Mouse (Mus musculus) CH12.LX (cell line): Measurements from ENCODE around the gene Ctnna2. TPM values are rescaled to one million over a fixed set of nuclear protein-coding genes. Genes with fewer than 3 reads are reported as not detected.

ENCODE experiments used
- DNase-seq: peaks from one replicate; pipeline ENCODE4 v3.0.0-alpha.2; 2013; ENCODE audit errors: extremely low read depth
- H3K27ac ChIP-seq: 2 replicates; pipeline ENCODE4 v1.5.1; 2012; ENCODE audit warnings: low read depth, mild to moderate bottlenecking, control low read depth, moderate library complexity; ENCODE audit not compliant: insufficient read depth
- H3K27me3 ChIP-seq: replicated peaks from 2 replicates; pipeline ENCODE3; 2012; ENCODE audit warnings: inconsistent platforms
- H3K36me3 ChIP-seq, 2 experiments: replicated peaks in 1 of 2; 2 replicates each; pipeline versions ENCODE3 to v1.6.1; 2012; ENCODE audit warnings: inconsistent platforms in 1 of 2, low read length in 1 of 2, mild to moderate bottlenecking in 1 of 2, mixed read lengths in 1 of 2, moderate library complexity in 1 of 2; ENCODE audit not compliant: control insufficient read depth in 1 of 2, insufficient read depth in 1 of 2
- H3K4me1 ChIP-seq, 2 experiments: 2 replicates each; pipeline ENCODE4 v1.6.1; 2012; ENCODE audit warnings: inconsistent platforms in 1 of 2, moderate library complexity in 1 of 2; ENCODE audit not compliant: insufficient read depth in 2 of 2, control insufficient read depth in 1 of 2
- H3K4me2 ChIP-seq: 2 replicates; pipeline ENCODE4 v1.6.1; 2012; ENCODE audit warnings: low read depth, mild to moderate bottlenecking, control low read depth; ENCODE audit not compliant: poor library complexity, insufficient read depth, severe bottlenecking
- H3K4me3 ChIP-seq, 3 experiments: fragments of 150-350 bp in 1 of 3; sonication (generic) in 1 of 3; replicated peaks in 1 of 3; 2 replicates each; pipeline versions ENCODE3 to v1.5.1; 2011 to 2012; ENCODE audit warnings: low read depth in 2 of 3, low read length in 2 of 3, mild to moderate bottlenecking in 2 of 3, moderate library complexity in 2 of 3, control low read depth in 1 of 3, improper control_type of control experiment in 1 of 3, inconsistent platforms in 1 of 3, mixed read lengths in 1 of 3; ENCODE audit not compliant: poor library complexity in 1 of 3
- H3K79me2 ChIP-seq: replicated peaks from 2 replicates; pipeline ENCODE4 v1.6.1; 2012; ENCODE audit warnings: mild to moderate bottlenecking, moderate library complexity; ENCODE audit not compliant: control insufficient read depth, poor library complexity, insufficient read depth, severe bottlenecking; ENCODE audit errors: extremely low read depth
- H3K9ac ChIP-seq: 2 replicates; pipeline ENCODE4 v1.6.1; 2012; ENCODE audit warnings: low read depth, mild to moderate bottlenecking, control low read depth, moderate library complexity; ENCODE audit not compliant: insufficient read depth
- H3K9me3 ChIP-seq: replicated peaks from 2 replicates; pipeline ENCODE3; 2012; ENCODE audit warnings: low read length, inconsistent platforms, mixed read lengths
- BHLHE40 ChIP-seq: IDR thresholded peaks from 2 replicates; pipeline ENCODE4 v1.6.1; 2011; ENCODE audit warnings: mild to moderate bottlenecking, low read depth, low read length, improper control_type of control experiment
- CHD2 ChIP-seq: IDR thresholded peaks from 2 replicates; pipeline ENCODE4 v1.6.1; 2011; ENCODE audit warnings: low read length, improper control_type of control experiment
- EP300 ChIP-seq: IDR thresholded peaks from 2 replicates; pipeline ENCODE4 v1.6.1; 2011; ENCODE audit warnings: low read length, improper control_type of control experiment
- HCFC1 ChIP-seq: IDR thresholded peaks from 2 replicates; pipeline ENCODE4 v1.6.1; 2012; ENCODE audit warnings: low read depth, mild to moderate bottlenecking, inconsistent platforms, low read length, improper control_type of control experiment
- MXI1 ChIP-seq: IDR thresholded peaks from 2 replicates; pipeline ENCODE4 v1.6.1; 2011; ENCODE audit warnings: mild to moderate bottlenecking, low read depth, low read length, improper control_type of control experiment
- MYC ChIP-seq: IDR thresholded peaks from 2 replicates; pipeline ENCODE4 v1.6.1; 2011; ENCODE audit warnings: low read depth, mild to moderate bottlenecking, improper control_type of control experiment, low read length
- NELFE ChIP-seq: IDR thresholded peaks from 2 replicates; pipeline ENCODE4 v1.6.1; 2011; ENCODE audit warnings: low read depth, low read length, improper control_type of control experiment
- NRF1 ChIP-seq: IDR thresholded peaks from 2 replicates; pipeline ENCODE4 v1.6.1; 2014; ENCODE audit warnings: low read depth, mild to moderate bottlenecking, inconsistent platforms, low read length, improper control_type of control experiment, moderate library complexity
- PAX5 ChIP-seq: IDR thresholded peaks from 2 replicates; pipeline ENCODE4 v1.6.1; 2012; ENCODE audit warnings: low read length, inconsistent platforms, mixed read lengths
- RAD21 ChIP-seq: IDR thresholded peaks from 2 replicates; pipeline ENCODE4 v1.6.1; 2011; ENCODE audit warnings: low read depth, mild to moderate bottlenecking, low read length, improper control_type of control experiment, moderate library complexity
- RCOR1 ChIP-seq: conservative IDR thresholded peaks from 2 replicates; pipeline ENCODE4 v1.6.1; 2012; ENCODE audit warnings: low read depth, mild to moderate bottlenecking, inconsistent platforms, low read length, improper control_type of control experiment
- TCF12 ChIP-seq: IDR thresholded peaks from 2 replicates; pipeline ENCODE4 v1.6.1; 2014; ENCODE audit warnings: low read depth, mild to moderate bottlenecking, inconsistent platforms, low read length, improper control_type of control experiment
- USF2 ChIP-seq: conservative IDR thresholded peaks from 2 replicates; pipeline ENCODE4 v1.6.1; 2011; ENCODE audit warnings: low read depth, low read length, improper control_type of control experiment
- ZC3H11A ChIP-seq: IDR thresholded peaks from 2 replicates; pipeline ENCODE4 v1.6.1; 2012; ENCODE audit warnings: low read depth, mild to moderate bottlenecking, inconsistent platforms, low read length, improper control_type of control experiment
- ZKSCAN1 ChIP-seq: IDR thresholded peaks from 2 replicates; pipeline ENCODE4 v1.6.1; 2012; ENCODE audit warnings: low read depth, inconsistent platforms, low read length, improper control_type of control experiment, borderline replicate concordance
- ZNF384 ChIP-seq: IDR thresholded peaks from 2 replicates; pipeline ENCODE4 v1.6.1; 2012; ENCODE audit warnings: low read depth, low read length, improper control_type of control experiment, inconsistent platforms
- dilution Hi-C: fragments of 300-500 bp; cut with MboI; formaldehyde crosslinking; loops from 2 replicates; pipeline ENCODE4 v1.14.3; 2020; ENCODE audit warnings: low sequenced_read_pairs; ENCODE audit not compliant: extremely low pct_unique_long_range_greater_than_20kb, extremely low pct_ligation_motif_present
- in situ Hi-C: fragments of 300-500 bp; cut with MboI; formaldehyde crosslinking; loops from 3 replicates; pipeline ENCODE4 v1.14.3; 2019; ENCODE audit warnings: low sequenced_read_pairs, low pct_ligation_motif_present, low pct_unique_long_range_greater_than_20kb, mixed read lengths
- polyA plus RNA-seq: library from polyadenylated mRNA; unstranded; fragments of >175 nt; gene quantifications from 2 replicates; pipeline ENCODE4 v1.2.1, GENCODE M21; 2012; ENCODE audit warnings: low read depth; ENCODE audit not compliant: insufficient read length
- total RNA-seq, 2 experiments: library from RNA; depleted of rRNA; stranded (reverse); fragments of 300-350 nt in 1 of 2; fragments of >200 nt in 1 of 2; gene quantifications; 2 replicates each; pipeline ENCODE4 v1.2.3; 2012 to 2014

Gene Ctnna2
- total and polyA plus RNA-seq, 3 experiments = not detected

DNA sequence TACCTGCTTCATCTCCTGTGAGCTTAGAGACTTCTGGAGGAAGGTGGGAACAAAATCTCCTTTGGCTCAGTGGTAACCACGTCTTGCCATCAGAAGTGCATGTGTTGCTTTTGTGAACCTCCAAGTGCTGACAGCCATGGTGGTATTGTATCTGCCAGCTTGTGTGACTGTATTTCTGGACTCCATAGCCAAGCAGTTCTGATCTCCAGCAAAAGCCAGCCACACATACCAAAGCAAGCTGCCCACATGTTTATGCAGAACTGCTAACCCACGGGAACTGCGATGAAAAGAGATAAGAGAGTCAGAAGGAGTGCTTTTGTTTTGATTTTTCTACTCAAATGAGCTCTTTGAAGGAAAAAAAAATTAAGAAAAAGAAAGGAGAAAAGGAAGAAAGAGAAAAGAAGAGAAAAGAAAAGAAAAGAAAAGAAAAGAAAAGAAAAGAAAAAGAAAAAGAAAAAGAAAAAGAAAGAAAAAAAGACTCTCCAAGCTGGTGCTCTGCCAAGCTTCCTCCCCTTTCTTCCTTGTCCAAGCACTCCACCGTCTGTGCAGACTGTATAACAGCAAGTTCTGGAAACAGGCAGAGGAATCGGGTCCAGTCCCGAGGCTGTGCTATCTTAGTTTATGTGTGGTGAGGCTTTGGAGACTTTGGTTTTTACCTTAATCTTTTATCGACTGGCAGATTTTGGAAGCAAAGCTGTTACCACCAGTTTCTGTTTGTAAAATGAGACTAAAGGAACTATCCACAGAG, 722.0 kb downstream of the Ctnna2 start:
- TF ChIP-seq TCF12 = no peak
- no peak for TF ChIP-seq MXI1
- no peak for TF ChIP-seq PAX5
- no peak for TF ChIP-seq NRF1
- TF ChIP-seq ZC3H11A = no peak
- TF ChIP-seq RAD21 = no peak

DNA sequence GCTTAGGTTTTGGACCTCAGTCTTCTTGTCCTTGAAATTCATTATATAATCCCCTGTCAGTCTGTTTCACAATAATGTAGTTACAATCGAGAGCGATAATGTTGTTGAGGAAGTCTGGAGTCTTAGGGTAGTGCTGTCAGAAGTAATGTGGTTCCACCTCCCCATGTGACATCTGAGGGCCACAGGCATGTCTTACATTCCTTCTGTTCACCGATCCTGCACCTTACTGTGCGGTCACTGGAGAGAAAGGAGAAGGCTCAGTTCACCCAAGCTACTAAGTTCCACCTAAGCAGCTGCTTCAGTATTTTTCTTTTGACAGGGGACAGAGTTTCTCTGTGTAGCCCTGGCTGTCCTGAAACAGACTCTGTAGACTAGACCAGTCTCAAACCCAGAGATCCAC, 723.2 kb downstream of the Ctnna2 start:
- in situ Hi-C loops (no loop called here), dilution Hi-C loops (no loop called here)
- H3K79me2 ChIP-seq = no peaks in the 10 kb centered on the region
- no peak for TF ChIP-seq CHD2
- TF ChIP-seq NRF1 = no peak
- TF ChIP-seq ZKSCAN1 = no peak
- TF ChIP-seq NELFE = no peak
- no peak for TF ChIP-seq BHLHE40
- TF ChIP-seq EP300 = no peak
- no peak for TF ChIP-seq HCFC1
- TF ChIP-seq MYC = no peak
- TF ChIP-seq USF2 = no peak
- no peak for TF ChIP-seq RAD21
- TF ChIP-seq ZNF384 = no peak
- TF ChIP-seq RCOR1 = no peak
- H3K9me3 ChIP-seq = peaks cover 54% of the 10 kb centered on the region
- H3K4me1 ChIP-seq = no peaks in the 10 kb centered on the region
- H3K4me3 ChIP-seq = no peak overlapping the region
- H3K27ac ChIP-seq = no peak overlapping the region
- no peaks in the 10 kb centered on the region for H3K27me3 ChIP-seq
- no peak overlapping the region for H3K4me2 ChIP-seq
- no peaks in the 10 kb centered on the region for H3K36me3 ChIP-seq
- DNase-seq = no peak
- no peak overlapping the region for H3K9ac ChIP-seq

More for the DNA sequence above, 722.0 kb downstream of the Ctnna2 start:
- Histone ChIP-seq H3K9me3 (peaks cover 59% of the 10 kb centered on the region), H3K4me1 (no peaks in the 10 kb centered on the region), H3K27me3 (no peaks in the 10 kb centered on the region), H3K27ac (no peak overlapping the region), H3K36me3 (no peaks in the 10 kb centered on the region), H3K4me3 (no peak overlapping the region), H3K9ac (no peak overlapping the region), H3K4me2 (no peak overlapping the region), H3K79me2 (no peaks in the 10 kb centered on the region)
- dilution Hi-C loops = no loop called here
- DNase-seq = no peak
- in situ Hi-C loops = no loop called here
